Mouse (Mus musculus) yolk sac, embryonic 10.5 days (tissue): ENCODE measurements around the gene Hhatl.

Experiments used
- DNase-seq: peaks from one replicate; pipeline ENCODE4 v3.0.0-alpha.2; 2017; ENCODE audit warnings: low spot score

Gene Hhatl

DNA sequence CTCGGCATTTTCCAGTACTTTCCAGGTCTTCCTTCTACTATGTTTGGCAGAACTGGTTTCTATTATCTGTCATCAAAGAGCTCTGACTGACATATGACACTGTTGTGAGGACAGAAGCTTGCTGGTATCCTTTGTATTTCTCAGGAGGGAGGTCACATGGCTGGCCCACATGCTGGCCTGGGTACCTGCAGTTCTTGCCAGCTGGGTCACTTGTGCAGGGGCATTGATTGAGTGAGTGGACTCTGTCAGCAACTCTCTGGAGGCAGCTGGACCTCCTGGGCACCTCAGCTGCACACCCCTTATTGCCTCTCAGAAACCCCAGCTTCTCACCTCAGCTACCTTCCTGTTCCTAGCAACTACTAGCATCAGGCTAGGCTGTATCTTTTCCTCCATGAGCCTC lies 15.2 kb upstream of the Hhatl start:
- no peak for DNase-seq

DNA sequence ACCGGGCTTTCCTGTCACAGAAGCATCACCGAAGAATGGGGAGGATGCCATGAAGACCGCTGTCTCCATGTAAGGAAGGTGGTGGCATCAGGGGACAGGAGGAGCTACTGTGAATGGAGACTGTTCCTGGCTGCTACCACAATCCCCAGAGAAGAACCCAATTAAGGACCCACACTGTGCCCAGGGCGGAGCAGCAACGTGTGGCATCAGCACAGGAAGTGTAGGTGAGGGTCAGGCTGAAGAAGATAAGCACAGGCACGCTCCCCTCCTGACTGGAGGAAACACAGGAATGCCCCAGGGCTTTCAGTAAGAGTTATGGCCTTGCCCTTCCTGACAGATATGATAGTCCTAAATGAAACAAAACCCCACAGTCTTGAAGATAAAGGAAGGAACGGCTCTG lies 10.4 kb upstream of the Hhatl start:
- peak; percentile 7 for DNase-seq

DNA sequence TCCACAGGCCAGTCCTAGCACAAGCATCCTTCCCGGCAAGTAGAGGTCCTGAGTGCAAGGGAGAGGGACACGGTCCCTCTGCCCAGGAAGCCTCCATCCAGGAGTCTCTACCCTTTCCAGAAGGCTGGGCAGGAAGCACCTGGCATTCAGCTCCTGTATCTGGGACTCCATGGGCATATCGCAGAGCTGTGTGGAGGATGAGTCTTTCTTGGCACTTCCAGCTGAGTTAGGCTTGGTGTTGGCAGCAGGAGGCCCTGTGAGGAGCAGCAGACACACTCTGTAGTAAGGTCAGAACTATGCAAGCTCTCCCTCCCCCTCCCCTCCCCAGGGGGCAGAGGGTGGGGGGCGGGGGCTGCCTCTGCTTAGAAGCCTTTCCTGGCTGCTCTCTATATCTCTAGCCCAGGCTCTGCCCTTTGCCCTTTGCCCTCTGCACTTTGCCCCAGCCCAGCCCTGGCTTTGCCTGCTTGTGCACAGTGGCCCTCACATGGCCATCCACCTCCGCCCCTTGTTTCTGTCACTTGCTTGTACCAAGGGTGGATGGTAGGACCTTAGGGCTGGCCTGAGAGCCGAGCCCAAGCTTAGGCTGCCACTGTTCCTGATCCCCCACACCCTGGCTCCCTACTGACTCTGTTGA lies 6.7 kb upstream of the Hhatl start:
- peak; percentile 93 for DNase-seq

DNA sequence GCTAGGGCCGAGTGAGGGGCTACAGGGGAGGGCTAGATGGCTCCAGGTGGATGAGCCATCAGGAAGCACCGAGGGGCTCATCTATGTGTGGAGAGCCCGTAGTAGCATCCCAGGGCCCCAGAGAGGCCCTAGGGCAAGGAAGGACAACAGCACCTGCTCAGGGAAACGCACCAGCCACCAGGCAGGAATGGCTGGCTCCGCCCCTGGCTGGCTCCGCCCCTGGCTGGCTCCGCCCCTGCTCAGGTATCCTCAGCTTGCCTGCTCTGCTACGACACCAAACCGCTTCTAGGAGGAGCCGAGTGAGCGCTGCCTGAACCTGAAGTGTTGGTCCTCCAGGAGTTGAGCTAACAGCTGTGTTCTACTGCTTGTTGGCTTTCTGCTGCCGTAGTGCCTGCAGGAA lies 5.4 kb upstream of the Hhatl start:
- DNase-seq, result peak; percentile 76

DNA sequence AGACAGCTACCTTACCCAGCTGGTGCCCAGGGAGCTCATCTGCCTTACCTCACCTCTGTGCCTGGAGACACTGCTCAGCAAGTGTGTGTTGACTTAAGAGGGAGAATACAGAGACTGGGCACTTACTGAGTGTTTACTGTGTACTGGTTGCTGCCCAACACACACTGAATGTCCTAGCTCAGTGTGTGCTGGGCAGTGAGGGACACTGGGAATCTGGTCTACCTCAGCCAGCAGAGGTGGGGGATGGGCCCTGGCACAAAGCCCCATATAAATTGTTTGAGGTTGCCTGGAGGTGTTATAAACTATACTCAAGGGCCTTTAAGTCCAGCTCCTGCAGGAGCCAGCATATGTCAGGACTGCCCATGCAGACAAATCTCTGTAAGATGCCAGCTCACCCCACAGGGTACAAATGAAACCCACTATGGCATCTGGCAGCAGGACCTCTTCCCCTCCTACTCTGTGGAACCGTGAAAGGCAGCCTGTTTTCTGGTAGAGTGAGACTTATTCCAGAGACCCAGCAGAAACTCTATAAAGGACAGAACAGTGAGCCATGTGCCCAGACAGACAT lies 2.7 kb upstream of the Hhatl start:
- DNase-seq, result no peak

DNA sequence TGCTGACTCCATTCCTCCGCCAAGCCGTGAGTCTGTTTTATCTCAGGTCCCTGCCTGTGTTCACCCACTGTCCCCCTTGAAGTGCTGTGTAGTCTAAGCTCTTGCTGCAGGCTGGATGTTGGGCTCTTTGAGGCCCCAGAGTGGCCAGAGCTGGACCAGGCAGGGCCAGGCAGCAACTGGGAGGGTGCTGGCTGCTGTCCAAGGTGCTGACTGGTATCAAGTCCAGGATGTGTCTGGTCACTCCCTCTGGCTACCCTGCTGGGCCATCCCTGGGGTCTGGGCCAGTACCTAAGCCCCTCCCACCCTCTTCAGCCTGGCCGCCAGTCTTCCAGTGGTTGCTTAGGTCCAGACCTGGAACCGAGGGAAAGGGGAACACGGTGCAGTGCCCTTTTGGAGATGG lies 1.1 kb downstream of the Hhatl start:
- peak; percentile 66 for DNase-seq

DNA sequence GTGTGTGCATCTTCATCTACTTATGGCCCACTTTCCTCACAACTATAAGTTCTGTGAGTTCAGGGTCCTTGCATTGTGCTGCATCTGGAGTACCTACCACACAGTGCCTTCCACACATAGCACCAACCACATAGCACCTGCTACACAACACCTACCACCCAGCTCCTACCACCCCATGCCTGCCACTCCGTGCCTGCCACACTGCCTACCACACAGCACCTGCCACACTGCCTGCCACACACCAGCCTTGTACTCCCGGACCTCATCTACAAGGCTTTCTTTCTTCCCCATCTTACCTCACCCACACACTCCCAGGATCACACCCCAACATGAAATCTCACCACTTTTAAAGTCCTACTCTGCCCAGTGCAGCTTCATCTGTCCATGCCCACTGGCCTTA lies 5.9 kb downstream of the Hhatl start:
- no peak for DNase-seq

DNA sequence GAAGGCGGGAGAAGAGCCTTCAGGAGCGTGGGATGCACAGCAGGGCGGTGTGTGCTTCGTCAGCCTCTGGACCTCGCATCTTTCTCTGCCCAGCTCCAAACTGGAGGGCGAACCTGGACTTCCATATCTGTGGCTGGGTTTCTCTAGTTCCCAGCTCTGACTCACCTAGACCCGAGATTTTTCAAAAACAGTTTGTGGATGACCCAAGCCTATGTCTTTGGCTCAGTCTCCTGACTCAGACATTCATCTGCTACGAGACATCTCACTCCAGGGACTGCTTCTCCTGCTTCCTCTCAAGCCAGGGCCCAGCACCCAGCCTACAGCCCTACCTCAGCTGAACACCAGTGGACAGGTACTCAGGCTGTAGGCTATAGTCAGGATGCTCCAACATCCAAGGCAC lies 7.0 kb downstream of the Hhatl start:
- DNase-seq, result no peak

DNA sequence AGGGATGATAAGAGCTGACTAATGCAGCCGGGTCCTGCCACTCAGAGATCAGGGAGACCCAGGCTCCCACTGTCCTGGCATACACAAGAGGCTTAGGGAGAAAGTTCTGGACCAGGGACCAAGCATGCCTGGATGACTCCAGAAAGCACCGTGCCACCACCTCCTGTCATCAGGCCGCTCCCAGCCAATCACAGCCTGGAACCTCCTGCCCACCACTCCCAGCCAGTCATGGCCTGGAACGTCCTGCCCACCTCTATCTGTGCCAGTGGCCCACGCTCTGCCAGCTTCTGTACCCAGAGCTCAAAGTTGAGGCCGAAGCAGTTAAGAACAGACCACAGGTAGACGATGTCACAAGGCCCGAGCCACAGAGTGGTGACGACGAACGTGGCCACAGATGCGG lies 7.5 kb downstream of the Hhatl start:
- DNase-seq, result no peak

DNA sequence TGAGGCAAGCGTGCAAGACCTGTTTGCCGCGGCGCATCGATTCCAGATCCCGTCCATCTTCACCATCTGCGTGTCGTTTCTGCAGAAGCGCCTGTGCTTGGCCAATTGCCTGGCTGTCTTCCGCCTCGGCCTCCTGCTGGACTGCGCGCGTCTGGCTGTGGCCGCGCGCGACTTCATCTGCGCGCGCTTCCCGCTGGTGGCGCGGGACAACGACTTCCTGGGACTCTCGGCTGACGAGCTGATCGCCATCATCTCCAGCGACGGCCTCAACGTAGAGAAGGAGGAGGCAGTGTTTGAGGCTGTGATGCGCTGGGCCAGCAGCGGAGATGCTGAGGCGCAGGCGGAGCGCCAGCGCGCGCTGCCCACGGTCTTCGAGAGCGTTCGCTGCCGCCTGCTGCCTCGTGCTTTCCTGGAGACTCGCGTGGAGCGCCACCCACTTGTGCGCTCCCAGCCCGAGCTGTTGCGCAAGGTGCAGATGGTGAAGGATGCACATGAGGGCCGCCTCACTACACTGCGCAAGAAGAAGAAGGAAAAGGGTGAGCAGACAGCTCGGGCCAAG lies 14.2 kb downstream of the Hhatl start:
- DNase-seq, result no peak

DNA sequence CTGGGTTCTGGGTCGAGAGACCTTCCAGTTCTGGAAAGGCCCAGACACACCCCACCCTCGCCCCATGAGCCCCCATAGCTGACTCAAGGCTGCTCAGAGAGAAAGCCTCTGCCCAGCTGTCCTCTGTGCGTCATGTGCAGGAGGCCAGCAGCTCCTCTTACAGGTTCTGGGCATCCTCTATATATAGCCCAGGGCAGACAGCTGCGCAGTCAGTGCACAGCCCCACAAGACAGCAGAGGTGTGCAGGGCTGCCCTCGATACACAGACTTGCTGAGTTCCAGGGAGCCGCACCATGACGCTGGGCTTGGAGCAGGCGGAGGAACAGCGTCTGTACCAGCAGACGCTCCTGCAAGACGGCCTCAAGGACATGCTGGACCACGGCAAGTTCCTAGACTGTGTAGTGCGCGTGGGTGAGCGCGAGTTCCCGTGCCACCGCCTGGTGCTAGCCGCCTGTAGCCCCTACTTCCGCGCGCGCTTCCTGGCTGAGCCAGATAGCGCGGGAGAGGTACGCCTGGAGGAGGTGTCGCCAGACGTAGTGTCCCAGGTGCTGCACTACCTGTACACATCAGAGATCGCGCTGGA lies 14.7 kb downstream of the Hhatl start, which contains the start of gene Klhl40:
Gene Klhl40, plus strand, starts transcription at position 124 of the 582 bp plus-strand sequence.
- no peak for DNase-seq

DNA sequence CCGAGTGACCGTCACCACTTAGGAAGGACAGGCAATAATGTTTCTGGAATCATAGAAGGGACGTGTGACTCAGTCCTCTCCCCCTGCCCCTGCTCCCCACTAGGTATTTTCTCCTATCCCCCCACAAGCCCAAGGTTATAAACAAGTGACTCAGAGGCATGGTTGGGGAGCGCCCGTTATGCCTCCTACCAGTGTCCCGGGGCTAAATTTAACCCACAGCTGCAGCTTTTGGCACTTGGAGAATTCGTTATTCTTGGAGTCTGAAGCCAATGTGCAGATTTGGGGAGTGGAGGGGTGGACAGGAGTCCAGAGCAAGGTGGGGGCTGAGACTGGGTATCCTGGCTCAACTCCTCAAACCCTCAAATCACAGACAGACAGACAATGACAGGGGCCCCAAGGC lies 15.8 kb downstream of the Hhatl start:
- DNase-seq, result no peak

DNA sequence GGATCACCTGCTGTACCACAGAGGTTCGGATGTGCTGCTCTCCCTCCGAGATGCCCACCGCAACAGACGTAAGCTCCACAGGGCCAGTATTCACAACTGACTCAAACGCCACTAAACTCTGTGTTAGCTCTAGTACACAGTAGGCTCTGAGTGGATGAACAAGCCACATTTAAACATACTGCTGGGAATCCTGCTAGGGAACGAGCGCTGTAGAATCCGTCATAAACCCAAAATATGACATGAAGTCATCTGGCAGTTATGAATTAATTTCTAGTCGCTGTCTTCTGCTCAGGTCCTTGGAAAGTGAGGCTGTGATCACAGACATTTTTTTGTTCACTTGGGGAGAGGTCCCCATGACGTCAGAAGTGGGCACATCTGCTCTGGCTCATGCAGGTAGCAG lies 16.4 kb downstream of the Hhatl start:
- DNase-seq, result no peak

DNA sequence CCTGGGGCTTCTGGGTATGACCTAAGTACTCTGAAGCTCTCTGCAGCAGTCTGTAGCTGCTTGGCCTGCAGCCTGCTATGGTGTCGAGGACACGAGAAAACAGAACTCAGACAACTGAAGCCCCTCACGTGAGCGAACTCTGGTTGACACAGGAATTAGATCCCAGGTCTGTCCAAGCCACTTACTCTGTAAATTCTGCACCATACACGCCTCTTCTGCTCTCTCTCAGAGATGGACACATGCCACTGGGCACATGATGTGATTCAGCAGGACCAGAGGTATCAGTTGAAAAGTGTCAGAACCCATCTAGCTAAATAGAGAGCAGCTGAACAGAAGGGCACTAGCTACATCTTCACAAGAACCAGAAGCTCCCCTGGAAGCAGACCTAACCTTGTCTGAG lies 19.9 kb downstream of the Hhatl start:
- DNase-seq, result no peak

DNA sequence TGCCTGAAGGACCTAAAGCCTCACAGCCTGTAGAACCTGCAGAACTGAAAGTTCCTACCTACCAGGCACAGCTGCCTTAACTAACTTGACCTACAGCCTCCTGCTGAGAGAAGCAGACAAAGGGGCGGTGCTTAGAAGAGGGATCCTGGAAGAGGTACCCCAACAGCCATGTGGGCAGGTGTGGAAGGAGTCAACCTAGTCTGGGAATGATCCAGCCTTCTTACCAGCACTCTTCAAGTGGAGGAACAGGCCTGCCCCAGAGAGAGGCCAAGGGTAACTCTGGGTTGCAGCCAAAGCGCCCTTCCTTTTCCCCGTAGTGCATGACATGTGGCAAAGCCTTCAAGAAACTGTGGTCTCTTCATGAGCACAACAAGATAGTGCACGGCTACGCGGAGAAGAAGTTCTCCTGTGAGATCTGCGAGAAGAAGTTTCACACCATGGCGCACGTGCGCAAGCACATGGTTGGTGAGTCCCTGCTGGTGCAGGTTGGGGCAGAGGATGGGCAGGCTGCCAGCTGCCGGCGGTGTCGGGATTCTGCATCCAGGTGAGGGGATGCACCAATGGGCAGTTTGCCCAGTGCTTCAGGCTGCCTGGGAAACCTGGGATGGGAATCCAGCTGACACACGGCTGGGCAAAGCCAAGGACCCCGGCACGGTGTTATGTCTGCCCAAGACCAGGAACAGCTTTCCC lies 27.0 kb downstream of the Hhatl start:
- DNase-seq, result no peak

DNA sequence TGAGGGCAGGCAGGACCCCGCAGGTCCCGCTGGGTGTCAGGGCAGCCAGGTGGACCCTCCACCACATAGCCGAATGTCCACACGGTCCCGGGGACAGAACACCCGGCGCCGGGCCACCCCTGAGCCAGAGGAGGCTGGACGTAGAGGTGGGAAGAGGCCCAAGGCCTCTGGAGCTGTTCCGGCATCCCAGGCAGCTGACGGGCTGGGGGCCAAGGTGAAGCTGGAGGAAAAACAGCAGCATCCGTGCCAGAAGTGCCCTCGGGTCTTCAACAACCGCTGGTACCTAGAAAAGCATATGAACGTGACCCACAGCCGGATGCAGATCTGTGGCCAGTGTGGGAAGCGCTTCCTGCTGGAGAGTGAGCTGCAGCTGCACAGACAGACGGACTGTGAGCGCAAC lies 28.6 kb downstream of the Hhatl start:
- no peak for DNase-seq

DNA sequence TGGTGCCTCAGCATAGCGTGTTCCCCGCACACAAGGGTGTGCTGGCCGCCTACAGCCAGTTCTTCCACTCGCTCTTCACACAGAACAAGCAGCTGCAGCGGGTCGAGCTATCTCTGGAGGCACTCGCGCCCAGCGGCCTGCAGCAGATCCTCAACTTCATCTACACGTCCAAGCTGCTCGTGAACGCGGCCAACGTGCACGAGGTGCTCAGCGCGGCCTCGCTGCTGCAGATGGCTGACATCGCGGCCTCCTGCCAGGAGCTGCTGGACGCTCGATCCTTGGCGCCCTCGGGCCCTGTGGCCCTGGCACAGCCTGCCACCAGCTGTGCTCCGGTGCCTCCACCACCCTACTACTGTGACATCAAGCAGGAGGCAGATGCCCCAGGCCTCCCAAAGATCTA lies 29.5 kb downstream of the Hhatl start:
- DNase-seq, result no peak

DNA sequence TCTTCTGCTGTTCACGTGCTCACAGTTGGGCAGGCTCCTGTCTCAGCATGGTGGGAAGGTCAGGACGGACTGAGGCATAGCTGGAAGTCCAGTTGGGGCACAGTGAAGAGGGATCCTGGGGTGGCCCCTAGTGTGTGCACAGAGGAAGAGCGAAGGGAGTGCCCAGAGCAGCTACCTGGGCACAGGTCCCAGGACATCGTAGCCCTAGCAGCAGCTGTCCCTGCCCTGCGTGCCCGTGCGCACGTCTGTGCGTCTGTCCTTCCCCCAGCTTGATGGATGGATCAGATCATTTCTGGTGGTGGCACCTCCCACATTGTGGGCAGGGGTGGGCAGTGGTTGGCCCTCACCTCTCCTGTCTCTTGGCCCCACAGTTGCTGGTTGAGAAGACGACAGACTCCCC lies 30.1 kb downstream of the Hhatl start:
- DNase-seq, result no peak

DNA sequence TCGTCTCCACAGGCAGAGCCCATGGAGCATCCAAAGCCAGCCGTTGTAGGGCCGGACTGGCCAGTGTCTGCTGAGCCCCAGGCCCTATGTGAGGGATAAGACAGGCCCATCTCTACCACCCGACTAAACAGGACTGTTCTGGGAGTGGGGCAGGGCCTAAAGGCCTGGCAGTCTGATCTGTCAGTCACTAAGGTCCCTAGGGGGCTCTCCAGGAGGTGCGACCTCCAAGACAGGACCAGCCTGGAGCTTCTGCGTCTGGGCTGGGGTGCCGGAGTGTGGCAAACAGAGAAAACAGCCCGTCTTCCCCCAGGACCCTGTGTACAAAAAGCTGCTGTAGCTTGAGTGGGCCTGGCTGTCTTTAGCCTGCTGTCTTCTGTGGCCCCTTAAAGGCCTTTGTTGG lies 30.5 kb downstream of the Hhatl start:
- no peak for DNase-seq

DNA sequence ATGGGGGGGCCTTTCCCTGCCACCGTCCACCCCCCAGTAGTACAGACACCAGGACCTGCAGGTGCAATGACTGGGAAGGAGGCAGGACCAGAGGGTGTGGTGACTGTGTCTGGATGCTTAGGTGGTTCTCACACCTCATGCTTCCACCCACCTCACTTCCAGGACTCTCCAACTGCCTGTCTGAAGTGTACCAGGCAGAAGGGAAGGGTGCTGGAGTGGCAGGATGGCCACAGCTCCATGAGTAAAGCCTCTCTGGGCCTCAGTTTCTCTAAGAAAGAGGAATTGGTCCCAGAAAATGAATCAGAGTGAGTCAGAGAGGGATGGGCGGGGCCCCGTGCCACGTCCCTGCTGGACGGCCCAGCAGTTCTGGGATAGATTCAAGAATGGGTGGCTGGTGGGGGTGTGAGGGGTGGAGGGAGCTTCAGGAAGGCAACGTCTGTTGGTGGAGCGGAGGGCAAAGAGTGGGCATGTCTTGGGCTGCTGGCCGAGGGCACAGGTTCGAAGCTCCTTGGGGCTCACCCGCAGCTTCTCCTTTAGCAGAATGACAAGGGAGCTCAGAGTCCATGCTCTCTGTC lies 31.1 kb downstream of the Hhatl start:
- DNase-seq, result no peak

DNA sequence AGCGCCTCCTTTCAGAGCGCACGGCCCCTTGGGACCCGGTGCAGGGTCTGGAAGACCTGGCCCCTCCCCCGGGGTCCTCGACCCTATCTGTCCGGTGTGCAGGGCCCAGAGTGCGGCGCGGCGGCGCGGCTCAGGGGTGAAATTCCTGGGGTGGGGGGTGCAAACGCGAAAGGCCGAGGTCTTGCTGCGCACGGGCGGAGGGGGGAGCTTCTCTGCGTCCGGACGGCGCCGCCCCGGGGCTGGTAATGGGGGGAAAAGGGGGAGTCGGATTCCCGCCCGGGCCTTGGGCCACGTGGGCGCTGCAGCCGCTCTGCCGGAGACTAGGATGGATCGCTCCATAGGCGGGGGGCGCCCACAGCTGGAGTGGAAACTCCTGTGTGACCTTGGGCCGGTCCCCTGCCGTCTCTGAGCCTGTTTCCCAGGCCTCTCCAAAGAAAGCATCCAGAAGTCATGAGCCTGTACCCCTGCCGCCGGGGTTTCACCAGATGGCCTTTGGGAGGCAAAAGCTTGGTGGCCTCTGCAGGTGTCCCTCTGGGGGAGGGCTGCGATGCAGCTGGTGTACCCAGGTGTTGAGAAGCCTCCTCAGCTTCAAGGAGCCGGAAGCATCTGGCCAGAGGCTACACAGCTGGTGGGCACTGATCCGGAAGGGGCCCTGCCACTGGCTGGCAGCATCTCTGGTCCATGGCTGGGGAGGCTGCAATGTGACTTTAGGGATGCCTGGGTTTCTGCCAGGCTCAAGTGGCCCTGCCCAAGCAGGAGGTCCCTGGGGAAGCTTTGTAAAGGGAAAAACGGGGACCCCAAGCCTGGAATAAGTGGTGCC lies 31.8 kb downstream of the Hhatl start:
- DNase-seq, result peak; percentile 89
